Mouse (Mus musculus) left cerebral cortex, postnatal 25 days (tissue): ENCODE measurements around the gene Ces2g. TPM values are rescaled to one million over a fixed set of nuclear protein-coding genes. Genes with fewer than 3 reads are reported as not detected.

Source experiments
- DNase-seq, 2 experiments: peaks; one replicate each; pipeline ENCODE4 v3.0.0; 2022; ENCODE audit warnings: low spot score in 2 of 2, mixed read lengths in 1 of 2
- intact Hi-C: fragments of 180-260 bp; cut with DNase I; formaldehyde crosslinking; loops from one replicate; pipeline ENCODE4 v1.15.1; 2025
- total RNA-seq, 2 experiments: library from RNA; stranded (reverse); gene quantifications; 2 replicates each; pipeline ENCODE4 v1.2.3; 2021

The Ces2g gene
- total RNA-seq, result under 1 TPM; 0.16 to 0.30 TPM

DNA sequence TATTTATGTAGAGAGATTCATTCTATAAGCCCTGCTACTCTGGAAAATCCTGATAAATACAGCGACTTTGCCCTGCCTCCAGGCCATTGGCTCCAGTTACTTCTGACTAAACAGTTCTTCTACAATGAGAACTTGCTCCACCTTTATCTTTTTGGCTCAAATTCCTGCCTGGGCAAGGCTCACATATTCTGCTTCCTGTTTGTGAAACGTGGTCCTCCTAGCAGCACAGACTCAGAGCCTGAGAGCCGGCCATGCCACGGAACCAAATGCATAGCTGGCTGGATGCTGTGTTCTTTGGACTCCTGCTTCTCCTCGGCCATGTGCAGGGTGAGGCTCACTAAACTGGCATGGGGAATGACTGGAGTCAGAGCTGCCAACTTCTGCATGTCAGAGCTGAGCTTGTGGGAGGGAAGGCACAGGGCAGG is at the start of gene Ces2g:
Gene Ces2g, plus strand, starts transcription at position 182 of the 425 bp plus-strand sequence.
- intact Hi-C loops, result no loop called here
- DNase-seq, result no peak

DNA sequence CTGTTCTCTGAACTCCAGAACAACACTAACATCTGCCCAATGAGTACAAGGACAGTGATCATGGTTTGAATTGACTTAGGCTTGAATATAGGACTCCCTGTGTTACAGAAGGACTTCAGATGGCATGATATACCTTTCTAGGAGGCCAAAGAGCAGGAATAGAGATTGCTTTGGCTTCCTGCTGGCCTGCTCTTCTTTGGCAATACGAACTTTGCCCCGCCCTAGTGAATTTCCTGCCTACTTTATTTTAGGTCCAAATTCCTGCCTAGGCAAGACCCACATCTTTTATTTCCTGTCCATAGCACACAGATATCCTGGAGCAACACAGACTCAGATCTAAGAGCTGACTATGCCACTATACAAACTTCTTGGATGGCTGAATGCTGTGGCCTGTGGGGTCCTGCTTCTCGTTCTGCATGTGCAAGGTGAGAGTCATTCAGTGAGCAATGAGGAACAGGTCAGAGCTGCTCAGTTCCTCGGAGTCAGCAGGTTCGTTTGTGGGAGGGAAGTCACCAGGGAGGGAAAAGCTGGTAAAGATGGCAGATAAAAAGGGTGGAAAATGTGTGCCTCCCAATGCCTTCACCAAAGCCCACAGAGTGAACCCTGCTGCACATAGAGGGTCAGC is 35.4 kb upstream of the Ces2g start, which contains the start of gene Ces2e:
Gene Ces2e, plus strand, starts transcription at position 289 of the 625 bp plus-strand sequence.
- intact Hi-C loops, result no loop called here
- no peak for DNase-seq

DNA sequence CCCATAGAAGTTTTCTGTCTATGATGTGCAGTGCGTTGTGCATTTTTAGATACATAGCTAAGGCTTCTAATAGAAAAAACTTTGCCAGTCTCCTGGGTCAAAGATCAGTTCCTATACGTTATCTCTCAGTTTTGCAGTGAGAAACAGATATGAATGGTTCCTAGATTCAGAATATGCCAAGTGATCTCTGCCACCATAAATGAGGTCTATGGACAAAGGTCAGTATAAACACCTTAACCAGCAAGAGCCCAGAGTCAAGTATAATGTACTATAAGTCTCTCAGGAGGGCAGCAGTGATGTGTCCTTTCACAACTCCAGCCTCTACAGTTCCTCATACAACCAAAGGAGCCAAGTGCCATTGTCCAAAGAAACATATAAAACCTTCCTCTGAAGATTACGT is 34.2 kb upstream of the Ces2g start:
- intact Hi-C loops, result no loop called here
- DNase-seq, result no peak

GRCm38 (mm10) chr8:104944665-104945064 is 16.9 kb upstream of the Ces2g start:
- intact Hi-C loops, result loop anchor here (10.0 kb wide), 1 partner anchor 270 kb away; no protein-coding TSS in a partner anchor
- DNase-seq, result no peak

GRCm38 (mm10) chr8:104947056-104947455 is 14.5 kb upstream of the Ces2g start, which contains the start of gene Ces2f:
Gene Ces2f (plus strand): TSS chr8:104947356.
- no peak for DNase-seq
- intact Hi-C loops, result loop anchor here (10.0 kb wide), 1 partner anchor 268 kb away; no protein-coding TSS in a partner anchor

DNA sequence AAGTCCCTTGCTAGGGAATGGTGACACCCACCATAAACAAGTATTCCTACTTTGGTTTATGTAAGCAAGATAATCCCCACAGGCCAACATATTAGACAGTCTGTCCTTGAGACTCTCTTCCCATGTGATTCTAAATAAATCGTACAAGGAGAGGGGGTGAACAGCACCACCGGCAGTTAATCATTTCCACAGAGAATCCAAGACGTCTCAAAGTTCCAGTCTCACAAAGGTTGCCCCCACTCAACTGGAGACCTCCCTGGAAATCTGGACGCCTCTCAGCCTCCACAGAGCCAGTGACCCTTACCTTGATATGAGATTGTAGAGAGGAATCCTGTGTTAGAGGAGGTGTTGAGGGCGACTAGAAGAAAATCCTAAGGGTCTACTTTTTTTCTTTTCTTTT is 12.5 kb upstream of the Ces2g start:
- intact Hi-C loops, result loop anchor here (10.0 kb wide), 1 partner anchor 266 kb away; no protein-coding TSS in a partner anchor
- DNase-seq, result no peak

- DNase-seq, result no peak
- intact Hi-C loops, result no loop called here
Measured at GRCm38 (mm10) chr8:104962229-104962901, 847 bp downstream of the Ces2g start.

GRCm38 (mm10) chr8:104963375-104963894 is 1.9 kb downstream of the Ces2g start:
- no peak for DNase-seq
- intact Hi-C loops, result no loop called here

DNA sequence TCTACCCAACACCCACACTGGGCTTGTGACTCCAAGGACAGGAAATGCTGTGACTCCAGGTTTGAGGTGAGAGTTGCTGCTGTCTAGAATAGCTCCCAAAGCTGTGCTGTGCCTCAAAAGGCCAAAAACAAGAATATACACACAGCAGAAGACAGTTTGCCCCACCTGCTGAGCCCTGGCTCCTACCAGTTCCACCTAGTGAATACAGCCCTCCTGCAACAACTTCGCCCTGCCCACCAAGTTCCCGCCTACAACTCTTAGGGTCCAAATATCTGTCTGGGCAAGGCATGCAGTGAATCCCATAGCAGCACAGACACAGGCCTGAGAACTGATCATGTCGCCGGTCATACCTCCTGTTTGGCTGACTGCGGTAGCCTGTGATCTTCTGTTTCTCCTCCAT is 22.6 kb downstream of the Ces2g start:
- DNase-seq, result no peak
- intact Hi-C loops, result no loop called here

- DNase-seq, result no peak
- intact Hi-C loops, result no loop called here
Measured at GRCm38 (mm10) chr8:104984942-104985341, 23.4 kb downstream of the Ces2g start.

DNA sequence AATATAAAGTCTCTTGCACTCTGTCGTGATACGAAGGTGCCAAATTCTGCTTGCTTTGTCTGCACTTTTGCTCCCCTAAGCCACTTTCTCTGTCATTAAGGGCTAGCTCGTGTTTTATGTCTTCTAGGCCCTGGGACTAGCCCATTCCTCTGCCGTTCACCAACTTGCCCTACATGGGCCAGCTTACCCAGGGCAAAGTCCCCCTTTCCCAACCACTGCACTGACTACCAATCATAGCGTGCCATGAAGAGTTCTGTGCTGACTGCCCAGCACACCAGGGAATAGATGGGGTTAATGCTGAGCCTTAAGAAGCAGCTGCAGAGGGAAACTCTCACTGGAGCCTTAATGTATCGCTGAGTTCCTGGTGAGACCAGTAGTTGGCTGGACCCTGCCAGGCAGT is 36.7 kb downstream of the Ces2g start:
- intact Hi-C loops, result no loop called here

DNA sequence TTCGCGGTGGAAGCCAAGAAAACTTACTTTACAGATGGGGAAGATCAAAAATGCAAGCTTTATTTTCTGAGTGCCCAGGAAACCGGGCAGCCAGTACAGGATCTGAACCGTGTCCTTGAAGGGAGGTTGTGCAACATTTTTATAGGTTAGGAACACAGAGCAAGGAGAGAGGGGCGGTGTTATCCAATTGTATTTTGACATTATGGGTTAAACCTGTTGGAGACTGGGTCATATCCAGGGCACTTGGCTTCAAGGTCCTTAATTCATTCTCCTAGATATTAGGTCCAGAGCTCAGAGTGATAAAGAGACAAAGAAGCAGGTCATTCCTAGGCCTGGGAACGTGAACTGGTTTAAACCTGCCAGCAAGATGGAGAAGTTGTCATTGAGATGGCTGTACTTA is 37.7 kb downstream of the Ces2g start:
- DNase-seq, result no peak
- intact Hi-C loops, result no loop called here

More for the DNA sequence above, 36.7 kb downstream of the Ces2g start:
- DNase-seq, result no peak

DNA sequence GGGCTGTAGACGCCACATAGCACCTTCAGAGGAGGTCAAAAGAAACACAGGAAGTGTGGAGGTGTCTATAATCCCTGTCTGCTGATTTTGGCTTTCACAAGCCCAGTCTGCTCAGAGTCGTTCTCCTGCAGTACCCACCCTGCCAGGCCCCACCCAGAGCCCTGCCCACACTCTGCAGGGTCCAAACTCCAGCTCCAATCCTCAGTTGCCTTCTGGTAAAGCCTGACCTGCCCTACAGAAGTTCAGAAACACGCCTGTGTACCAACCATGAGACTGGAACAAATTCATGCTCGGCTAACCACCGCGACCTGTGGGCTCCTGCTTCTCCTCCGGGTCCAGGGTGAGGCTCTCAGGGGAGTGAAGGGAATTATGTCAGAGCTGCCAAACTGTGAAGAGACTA is 39.1 kb downstream of the Ces2g start, which contains the start of gene Ces2h:
Gene Ces2h, plus strand, starts transcription at position 268 of the 400 bp plus-strand sequence.
- intact Hi-C loops, result no loop called here
- no peak for DNase-seq

- intact Hi-C loops, result no loop called here
- no peak for DNase-seq
Measured at GRCm38 (mm10) chr8:105010000-105010399, 48.5 kb downstream of the Ces2g start.

DNA sequence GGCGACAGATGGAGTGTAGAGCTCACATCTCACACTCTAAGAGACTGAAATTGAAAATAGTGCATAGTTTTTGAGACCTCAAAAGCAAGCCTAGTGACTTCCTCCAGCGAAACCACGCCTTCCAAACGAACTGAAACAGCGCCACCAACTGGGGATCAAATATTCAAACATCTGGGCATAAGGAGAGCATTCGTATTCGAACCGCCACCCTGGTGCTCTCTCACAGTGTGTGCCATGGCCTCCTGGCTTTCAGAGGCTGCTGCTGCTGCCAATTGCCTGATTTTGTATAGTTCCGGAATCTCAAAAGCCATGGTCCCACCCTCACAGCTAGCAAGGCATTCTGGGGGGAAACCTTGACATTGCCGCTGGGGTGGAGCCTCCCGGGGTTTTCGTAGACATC is 49.6 kb downstream of the Ces2g start:
- intact Hi-C loops, result no loop called here
- DNase-seq, result no peak

DNA sequence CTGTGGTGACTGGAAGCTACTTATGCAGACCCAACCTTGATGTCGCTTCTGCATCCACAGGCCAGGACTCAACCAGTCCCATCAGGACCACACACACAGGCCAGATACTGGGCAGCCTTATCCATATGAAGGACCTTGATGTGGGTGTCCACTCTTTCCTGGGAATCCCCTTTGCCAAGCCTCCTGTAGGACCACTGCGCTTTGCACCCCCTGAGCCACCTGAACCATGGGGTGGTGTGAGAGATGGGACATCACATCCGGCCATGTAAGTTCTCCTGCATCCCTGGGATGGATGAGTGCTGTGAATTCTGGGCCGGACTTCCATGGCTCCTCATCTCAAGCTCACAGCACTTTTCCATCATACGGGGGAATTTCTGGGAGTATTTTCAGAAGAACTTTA is 52.9 kb downstream of the Ces2g start:
- no peak for DNase-seq

More for the DNA sequence above, 52.9 kb downstream of the Ces2g start:
- intact Hi-C loops, result no loop called here

Other genes with a start within 250 kb of the Ces2g start
- gene Ces2a, start 227.7 kb upstream of the Ces2g start, total RNA-seq, result not detected
- gene Ces2b, start 130.1 kb upstream of the Ces2g start, total RNA-seq, result under 1 TPM; 0.16 to 0.46 TPM
- gene Ces2c, start 114.7 kb upstream of the Ces2g start, total RNA-seq, result not detected
- not detected for gene Ces2e, start 35.5 kb upstream of the Ces2g start, total RNA-seq
- not detected for gene Ces2f, start 14.4 kb upstream of the Ces2g start, total RNA-seq
- gene Ces2h, start 39.1 kb downstream of the Ces2g start, total RNA-seq, result not detected
- not detected for gene Ces3a, start 86.9 kb downstream of the Ces2g start, total RNA-seq
- gene Ces3b, start 122.0 kb downstream of the Ces2g start, total RNA-seq, result not detected
- gene Ces4a, start 170.1 kb downstream of the Ces2g start, total RNA-seq, result not detected
- gene Cbfb, start 209.0 kb downstream of the Ces2g start, total RNA-seq, result 10 to 100 TPM; 20.3 to 22.1 TPM